Mouse (Mus musculus): Measurements from ENCODE around the gene Kcnmb4.

- TF ChIP-seq CTCF (IDR thresholded peaks at IDR 0.05) (peak; percentile 28), EP300 (IDR thresholded peaks at IDR 0.05) (no peak)
These were observed 7.3 kb upstream of the Kcnmb4 start for GRCm38 (mm10) chr10:116480988-116481387.
